Mouse (Mus musculus) liver, adult (tissue): ENCODE measurements around the gene Ocln.
"Not testable (repeated sequence)": the region's sequence is repeated elsewhere in the genome, so short reads cannot be mapped to it uniquely, and the experiment has no call there.

Experiments
- GATA4 ChIP-seq: IDR thresholded peaks from 2 replicates; pipeline ENCODE4 v1.6.1; 2014; ENCODE audit warnings: mild to moderate bottlenecking, low read length; ENCODE audit not compliant: insufficient replicate concordance

Gene Ocln

GRCm38 (mm10) chr13:100517652-100518153 is 34.8 kb downstream of the Ocln start:
- no peak for TF ChIP-seq GATA4

GRCm38 (mm10) chr13:100516213-100517105 is 36.1 kb downstream of the Ocln start:
- no peak for TF ChIP-seq GATA4

GRCm38 (mm10) chr13:100512792-100513191 is 39.7 kb downstream of the Ocln start:
- TF ChIP-seq GATA4, result no peak

- TF ChIP-seq GATA4, result no peak
Measured at GRCm38 (mm10) chr13:100511860-100512364, 40.6 kb downstream of the Ocln start.

- TF ChIP-seq GATA4, result no peak
Measured at GRCm38 (mm10) chr13:100511146-100511859, 41.2 kb downstream of the Ocln start.

- no peak for TF ChIP-seq GATA4
Measured at GRCm38 (mm10) chr13:100495337-100495736, 57.2 kb downstream of the Ocln start.

- no peak for TF ChIP-seq GATA4
Measured at GRCm38 (mm10) chr13:100493313-100493712, 59.2 kb downstream of the Ocln start.

- no peak; the same call in 1 of the 2 replicates for TF ChIP-seq GATA4
Measured at GRCm38 (mm10) chr13:100492061-100492787, 60.3 kb downstream of the Ocln start, which contains the start of gene Gtf2h2. TSS of gene Gtf2h2 (minus strand) at chr13:100492579.

- TF ChIP-seq GATA4, result no peak
Measured at GRCm38 (mm10) chr13:100491623-100492022, 60.9 kb downstream of the Ocln start.

GRCm38 (mm10) chr13:100490424-100490823 is 62.1 kb downstream of the Ocln start:
- TF ChIP-seq GATA4, result no peak

GRCm38 (mm10) chr13:100483610-100484009 is 68.9 kb downstream of the Ocln start:
- no peak for TF ChIP-seq GATA4

- TF ChIP-seq GATA4, result no peak
Measured at GRCm38 (mm10) chr13:100463527-100464222, 88.8 kb downstream of the Ocln start.

GRCm38 (mm10) chr13:100461336-100461735 is 91.2 kb downstream of the Ocln start:
- no peak for TF ChIP-seq GATA4

GRCm38 (mm10) chr13:100452415-100453127 is 99.9 kb downstream of the Ocln start, which contains the start of gene Naip1:
TSS of gene Naip1 (minus strand) at chr13:100452869.
- not testable (repeated sequence) for TF ChIP-seq GATA4
